ENCODE assay signal across 9 mouse cellular contexts in genomic region chr11:46631635-46632034, GRCm38 (mm10). TPM values are rescaled to one million over a fixed set of nuclear protein-coding genes. Genes with fewer than 3 reads are reported as not detected.
DNase-seq lines count a peak whose midpoint lies in the region; ATAC-seq and TF ChIP-seq lines count a peak whose summit lies in the region.
"Had no signal": no experiment of that assay in that cellular context is flagged by ENCODE, and none has a peak within 500 bp of the region (broad histone marks: within the 10 kb centered on the region; RNA-seq: fewer than 3 reads in every experiment).

No protein-coding gene starts in this region.

- no peaks in the 10 kb centered on the region for H3K27me3 ChIP-seq in kidney, embryonic 14.5 days (ENCODE audit: control insufficient read depth, insufficient read depth, low read length)
- H3K27me3 ChIP-seq in liver, postnatal 0 days (ENCODE audit: insufficient read depth, low read length), result no peaks in the 10 kb centered on the region

- no peaks in the 10 kb centered on the region for H3K9me3 ChIP-seq in kidney, embryonic 14.5 days (ENCODE audit: control insufficient read depth, low read length)
- H3K9me3 ChIP-seq in liver, postnatal 0 days (ENCODE audit: low read length), result no peaks in the 10 kb centered on the region

- no peak for TF ChIP-seq EP300 in liver, postnatal 0 days (IDR thresholded peaks at IDR 0.05; ENCODE audit: low read depth)

- H3K27ac ChIP-seq in kidney, embryonic 14.5 days (ENCODE audit: low read depth, low read length), result no peak overlapping the region
- H3K27ac ChIP-seq in liver, postnatal 0 days (ENCODE audit: low read depth), result no peak overlapping the region

- ATAC-seq in kidney, embryonic 14.5 days (ENCODE audit: low FRiP score, low TSS enrichment), result no peak
- ATAC-seq in liver, postnatal 0 days, result no peak
- peak; percentile 30; the same call in 1 of the 2 replicates for ATAC-seq in neutrophil, adult 5-6 weeks (ENCODE audit: extremely low read depth, insufficient number of reproducible peaks, low FRiP score, poor library complexity, severe bottlenecking)

- peak; percentile 77 for TF ChIP-seq CTCF in liver, postnatal 0 days (IDR thresholded peaks at IDR 0.05; ENCODE audit: low read depth)

- DNase-seq in kidney, adult 18-20 months, result peak; percentile 13
- DNase-seq in adipocyte (ENCODE audit: low spot score), result peak; percentile 3
- peak; percentile 13 for DNase-seq in fibroblast of lung, adult 2 months (ENCODE audit: low read depth)
- DNase-seq in kidney, adult 8-10 months, result peak; percentile 2 to 35
- DNase-seq in liver, postnatal 0 days, result peak; percentile 27
- DNase-seq in urinary bladder, adult 2 months (ENCODE audit: low spot score), result no peak

- no peak overlapping the region for H3K9ac ChIP-seq in kidney, embryonic 14.5 days (ENCODE audit: low read depth, low read length)
- no peak overlapping the region for H3K9ac ChIP-seq in liver, postnatal 0 days (replicated peaks)

- WGBS in kidney, embryonic 14.5 days, result 35% methylated on average over 3 of the region's 3 CpGs
- whole genome bisulfite sequencing in liver, postnatal 0 days (ENCODE audit: insufficient replicate concordance), result 27% methylated on average over 3 of the region's 3 CpGs

- no peaks in the 10 kb centered on the region for H3K36me3 ChIP-seq in kidney, embryonic 14.5 days (ENCODE audit: control insufficient read depth, insufficient read depth, low read length)
- H3K36me3 ChIP-seq in liver, postnatal 0 days (replicated peaks; ENCODE audit: insufficient read depth, low read length), result no peaks in the 10 kb centered on the region

- no peak overlapping the region for H3K4me3 ChIP-seq in kidney, embryonic 14.5 days (ENCODE audit: low read length)
- no peak overlapping the region for H3K4me3 ChIP-seq in liver, postnatal 0 days (ENCODE audit: low read depth, low read length)

- H3K4me2 ChIP-seq in kidney, embryonic 14.5 days (replicated peaks; ENCODE audit: low read depth, low read length), result no peak overlapping the region
- H3K4me2 ChIP-seq in liver, postnatal 0 days (ENCODE audit: low read depth, low read length), result no peak overlapping the region

- H3K4me1 ChIP-seq in kidney, embryonic 14.5 days (ENCODE audit: control insufficient read depth, insufficient read depth, low read length), result no peaks in the 10 kb centered on the region
- H3K4me1 ChIP-seq in liver, postnatal 0 days (ENCODE audit: insufficient read depth), result no peaks in the 10 kb centered on the region

RNA-seq across cellular contexts. Expression of gene Dppa1, which starts 2.6 kb away (rescaled TPM):
- polyA plus RNA-seq in kidney, embryonic 14.5 days (2014; fragmentation: Nextera tagmentation; extraction: Ambion mirVana), result not detected in 2 replicates
- not detected in 2 replicates for polyA plus RNA-seq in liver, postnatal 0 days (2015; fragmentation: Nextera tagmentation; extraction: Ambion mirVana)
- not detected in 2 replicates for total RNA-seq in neutrophil, adult 5-6 weeks (2017)
- polyA plus RNA-seq in urinary bladder, adult 2 months (2012; rRNA removed), result not detected in 2 replicates
- total RNA-seq: left cerebral cortex, adult 8-10 months had no signal
